Mouse (Mus musculus) myocyte (in vitro differentiated cells): Measurements from ENCODE around the gene Wnk4. TPM values are rescaled to one million over a fixed set of nuclear protein-coding genes. Genes with fewer than 3 reads are reported as not detected.

Experiments used
- H3K27me3 ChIP-seq: one replicate; pipeline ENCODE4 v1.6.1; 2011; ENCODE audit not compliant: control insufficient read depth, insufficient read depth, insufficient read length
- H3K36me3 ChIP-seq: one replicate; pipeline ENCODE4 v1.6.1; 2011; ENCODE audit not compliant: control insufficient read depth, insufficient read depth
- H3K4me2 ChIP-seq: one replicate; pipeline ENCODE4 v1.6.1; 2011; ENCODE audit warnings: low read depth, control low read depth
- H3K4me3 ChIP-seq: one replicate; pipeline ENCODE4 v1.5.1; 2011; ENCODE audit warnings: mild to moderate bottlenecking, control low read depth, moderate library complexity
- H3K79me2 ChIP-seq: one replicate; pipeline ENCODE4 v1.6.1; 2011; ENCODE audit not compliant: control insufficient read depth, insufficient read depth
- H3ac ChIP-seq: one replicate; pipeline ENCODE4 v1.6.1; 2011; ENCODE audit not compliant: control insufficient read depth, insufficient read length
- CEBPB ChIP-seq: IDR thresholded peaks from 2 replicates; pipeline ENCODE4 v1.6.1; 2011; ENCODE audit warnings: mild to moderate bottlenecking, moderate library complexity; ENCODE audit not compliant: poor library complexity, insufficient read depth, severe bottlenecking
- E2F4 ChIP-seq: IDR thresholded peaks from one replicate; pipeline ENCODE4 v1.6.1; 2011; ENCODE audit warnings: mild to moderate bottlenecking, control low read depth, moderate library complexity; ENCODE audit not compliant: insufficient read depth
- MAX ChIP-seq: IDR thresholded peaks from one replicate; pipeline ENCODE4 v1.6.1; 2011; ENCODE audit warnings: low read depth, mild to moderate bottlenecking, control low read depth
- MYOD1 ChIP-seq, 3 experiments: IDR thresholded peaks; one replicate each; pipeline ENCODE4 v1.6.1; 2011; ENCODE audit warnings: control low read depth in 2 of 3, low read depth in 2 of 3, mild to moderate bottlenecking in 2 of 3, moderate library complexity in 1 of 3; ENCODE audit not compliant: insufficient read length in 2 of 3, control insufficient read depth in 1 of 3
- MYOG ChIP-seq, 3 experiments: IDR thresholded peaks; one replicate each; pipeline ENCODE4 v1.6.1; 2011; ENCODE audit warnings: control low read depth in 2 of 3, low read depth in 2 of 3, mild to moderate bottlenecking in 2 of 3; ENCODE audit not compliant: insufficient read length in 2 of 3, control insufficient read depth in 1 of 3, insufficient read depth in 1 of 3
- POLR2A ChIP-seq: IDR thresholded peaks from one replicate; pipeline ENCODE4 v1.6.1; 2011; ENCODE audit warnings: low read depth, mild to moderate bottlenecking, control low read depth, moderate library complexity; ENCODE audit not compliant: insufficient read length
- POLR2AphosphoS2 ChIP-seq: IDR thresholded peaks from one replicate; pipeline ENCODE4 v1.6.1; 2011; ENCODE audit warnings: low read depth, control low read depth; ENCODE audit not compliant: insufficient read length
- REST ChIP-seq: IDR thresholded peaks from one replicate; pipeline ENCODE4 v1.6.1; 2011; ENCODE audit warnings: mild to moderate bottlenecking, control low read depth, moderate library complexity; ENCODE audit not compliant: insufficient read depth, insufficient read length
- SRF ChIP-seq: IDR thresholded peaks from one replicate; pipeline ENCODE4 v1.6.1; 2011; ENCODE audit warnings: low read depth; ENCODE audit not compliant: control insufficient read depth, insufficient read length
- TCF12 ChIP-seq: IDR thresholded peaks from one replicate; pipeline ENCODE4 v1.6.1; 2011; ENCODE audit warnings: mild to moderate bottlenecking, control low read depth; ENCODE audit not compliant: poor library complexity, insufficient read depth, severe bottlenecking
- TCF3 ChIP-seq: IDR thresholded peaks from one replicate; pipeline ENCODE4 v1.6.1; 2011; ENCODE audit warnings: low read depth, control low read depth; ENCODE audit not compliant: insufficient read length
- USF1 ChIP-seq: IDR thresholded peaks from one replicate; pipeline ENCODE4 v1.6.1; 2011; ENCODE audit warnings: low read depth, mild to moderate bottlenecking, control low read depth, moderate library complexity
- polyA plus RNA-seq: library from polyadenylated mRNA; unstranded; fragments of >200 nt; fragmentation: generic; extraction: Trizol; gene quantifications from one replicate; pipeline ENCODE4 v1.2.1, GENCODE M21; 2012; ENCODE audit warnings: missing spikeins

Gene Wnk4
- polyA plus RNA-seq, 1 experiment: 0.19 TPM

DNA sequence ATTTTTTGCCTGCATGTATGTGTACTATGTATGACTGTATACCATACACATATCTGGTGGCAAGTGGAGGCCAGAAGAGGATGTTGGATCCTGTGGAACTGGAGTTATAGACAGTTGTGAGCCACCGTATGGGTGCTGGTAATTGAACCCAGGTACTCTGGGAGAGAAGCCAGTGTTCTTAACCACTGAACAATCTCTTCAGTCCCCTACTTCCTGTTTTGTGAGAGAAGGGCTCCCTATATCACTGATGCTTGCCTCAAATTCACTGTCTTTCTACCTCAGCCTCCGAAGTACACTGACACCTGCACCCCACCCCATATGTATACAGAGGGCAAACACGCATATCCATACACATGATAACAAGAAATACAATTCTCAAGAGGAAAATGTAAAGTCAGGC is 50.7 kb downstream of the Wnk4 start:
- Histone ChIP-seq H3K36me3 (no peaks in the 10 kb centered on the region), H3K4me2 (no peak overlapping the region), H3K27me3 (peaks cover 6% of the 10 kb centered on the region), H3ac (no peak overlapping the region), H3K4me3 (no peak overlapping the region), H3K79me2 (no peaks in the 10 kb centered on the region)
- no peak for TF ChIP-seq CEBPB
- TF ChIP-seq SRF: no peak
- TF ChIP-seq MYOG (IDR thresholded peaks at IDR 0.05; ENCODE audit: control insufficient read depth in 1 of 3, insufficient read depth in 1 of 3, insufficient read length in 2 of 3, low read depth in 2 of 3): no peak
- TF ChIP-seq REST: no peak

DNA sequence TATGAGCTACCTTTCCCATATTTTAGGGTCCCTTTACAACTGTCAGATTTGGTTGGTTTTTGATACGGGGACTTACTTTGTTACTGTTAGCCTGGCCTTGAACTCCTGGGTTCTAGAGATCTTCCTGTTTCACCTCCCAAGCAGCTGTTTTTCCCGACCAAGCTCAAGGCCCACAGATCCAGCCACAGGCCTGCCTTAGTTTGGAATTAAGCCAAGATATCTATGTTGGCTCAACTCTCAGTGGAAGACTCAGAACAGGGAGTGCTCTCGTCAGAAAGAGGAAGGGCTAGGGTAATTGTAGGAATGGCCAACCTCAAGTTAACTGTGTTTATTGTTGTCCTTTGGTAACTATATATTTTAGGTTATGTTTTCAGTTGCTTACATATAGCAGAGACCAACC is 51.8 kb downstream of the Wnk4 start:
- no peaks in the 10 kb centered on the region for H3K36me3 ChIP-seq
- TF ChIP-seq POLR2AphosphoS2 (no peak), CEBPB (no peak), TCF3 (no peak), E2F4 (no peak), POLR2A (no peak), USF1 (no peak), TCF12 (no peak), MAX (no peak), MYOD1 (IDR thresholded peaks at IDR 0.05; ENCODE audit: control insufficient read depth in 1 of 3, insufficient read length in 2 of 3, low read depth in 2 of 3) (no peak), MYOG (IDR thresholded peaks at IDR 0.05; ENCODE audit: control insufficient read depth in 1 of 3, insufficient read depth in 1 of 3, insufficient read length in 2 of 3, low read depth in 2 of 3) (no peak), SRF (no peak)
- peaks cover 6% of the 10 kb centered on the region for H3K27me3 ChIP-seq
- H3K79me2 ChIP-seq: peaks cover 10% of the 10 kb centered on the region
- H3K4me2 ChIP-seq: no peak overlapping the region
- no peak overlapping the region for H3K4me3 ChIP-seq
- no peak overlapping the region for H3ac ChIP-seq

DNA sequence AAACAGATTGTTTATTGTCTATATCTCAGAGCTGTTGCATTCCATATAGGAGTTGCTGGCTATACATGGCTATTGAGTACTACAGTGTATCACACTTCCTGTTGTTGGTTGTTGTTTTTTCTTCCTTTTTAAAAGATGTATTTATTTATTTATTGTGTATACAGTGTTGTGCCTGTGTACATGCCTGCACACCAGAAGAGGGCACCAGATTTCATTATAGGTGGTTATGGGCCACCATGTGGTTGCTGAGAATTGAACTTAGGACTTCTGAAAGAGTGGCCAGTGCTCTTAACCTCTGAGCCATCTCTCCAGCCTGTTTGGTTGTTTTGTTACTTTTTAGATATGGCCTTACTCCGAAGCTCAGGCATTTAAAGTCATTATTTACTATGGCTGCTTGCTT is 54.2 kb downstream of the Wnk4 start:
- H3K27me3 ChIP-seq: no peaks in the 10 kb centered on the region
- H3K4me2 ChIP-seq: no peak overlapping the region
- H3K4me3 ChIP-seq: no peak overlapping the region
- H3ac ChIP-seq: no peak overlapping the region
- H3K36me3 ChIP-seq: peaks cover 5% of the 10 kb centered on the region
- no peak for TF ChIP-seq REST
- TF ChIP-seq CEBPB: no peak
- TF ChIP-seq TCF12: no peak
- no peak for TF ChIP-seq POLR2A
- no peak for TF ChIP-seq E2F4
- peaks cover 29% of the 10 kb centered on the region for H3K79me2 ChIP-seq

DNA sequence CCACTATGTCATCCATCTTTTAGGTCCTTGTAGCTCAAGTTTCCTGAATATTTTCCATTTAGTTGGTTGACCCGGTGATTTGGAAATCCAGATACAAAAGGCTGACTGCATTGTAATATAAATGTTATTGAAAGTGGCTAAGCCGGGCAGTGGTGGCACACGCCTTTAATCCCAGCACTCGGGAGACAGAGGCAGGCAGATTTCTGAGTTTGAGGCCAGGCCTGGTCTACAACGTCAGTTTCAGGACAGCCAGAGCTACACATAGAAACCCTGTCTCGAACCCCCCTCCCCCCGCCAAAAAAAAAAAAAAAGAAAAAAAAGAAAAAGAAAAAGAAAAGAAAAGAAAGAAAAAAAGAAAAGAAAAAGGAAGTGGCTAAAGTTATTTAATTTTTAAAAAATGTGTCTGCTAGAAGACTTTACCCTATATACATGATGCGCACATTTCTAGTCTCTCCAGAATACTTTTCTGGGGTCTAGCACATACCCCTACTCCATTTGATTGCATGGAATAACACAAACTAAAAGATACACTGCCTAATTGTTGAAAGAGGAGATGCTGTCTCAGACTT is 54.8 kb downstream of the Wnk4 start:
- peaks cover 11% of the 10 kb centered on the region for H3K36me3 ChIP-seq
- H3K27me3 ChIP-seq: no peaks in the 10 kb centered on the region
- H3K79me2 ChIP-seq: peaks cover 29% of the 10 kb centered on the region
- H3K4me3 ChIP-seq: peak overlapping the region; percentile 95
- peak overlapping the region; percentile 99 for H3K4me2 ChIP-seq
- H3ac ChIP-seq: peak overlapping the region; percentile 29
- TF ChIP-seq POLR2A (no peak), SRF (no peak), TCF12 (no peak), TCF3 (no peak), POLR2AphosphoS2 (no peak), REST (no peak), MYOG (IDR thresholded peaks at IDR 0.05; ENCODE audit: control insufficient read depth in 1 of 3, insufficient read depth in 1 of 3, insufficient read length in 2 of 3, low read depth in 2 of 3) (no peak), CEBPB (no peak), E2F4 (no peak)

- H3K4me2 ChIP-seq: peak within 1 kb of the TSS; percentile 99
- H3K79me2 ChIP-seq: peaks cover 29% of the 10 kb centered on the region
- no peaks in the 10 kb centered on the region for H3K27me3 ChIP-seq
- H3ac ChIP-seq: peak within 1 kb of the TSS; percentile 29
- H3K36me3 ChIP-seq: peaks cover 19% of the 10 kb centered on the region
- TF ChIP-seq E2F4 (peak; percentile 66), MYOG (IDR thresholded peaks at IDR 0.05; ENCODE audit: control insufficient read depth in 1 of 3, insufficient read depth in 1 of 3, insufficient read length in 2 of 3, low read depth in 2 of 3) (peak in 1 of 3 experiments; percentile 1), TCF12 (no peak), POLR2AphosphoS2 (peak; percentile 92), MAX (peak; percentile 94), SRF (peak; percentile 52), CEBPB (no peak), USF1 (peak; percentile 86), MYOD1 (IDR thresholded peaks at IDR 0.05; ENCODE audit: control insufficient read depth in 1 of 3, insufficient read length in 2 of 3, low read depth in 2 of 3) (no peak), TCF3 (no peak), POLR2A (peak; percentile 98), REST (no peak)
- peak within 1 kb of the TSS; percentile 95 for H3K4me3 ChIP-seq
Measured at GRCm38 (mm10) chr11:101315665-101316500, 55.5 kb downstream of the Wnk4 start, which contains the start of gene Psme3. Gene Psme3 (plus strand): TSS chr11:101316213.
